ENCODE assay signal across 9 mouse cellular contexts in the genomic region with DNA sequence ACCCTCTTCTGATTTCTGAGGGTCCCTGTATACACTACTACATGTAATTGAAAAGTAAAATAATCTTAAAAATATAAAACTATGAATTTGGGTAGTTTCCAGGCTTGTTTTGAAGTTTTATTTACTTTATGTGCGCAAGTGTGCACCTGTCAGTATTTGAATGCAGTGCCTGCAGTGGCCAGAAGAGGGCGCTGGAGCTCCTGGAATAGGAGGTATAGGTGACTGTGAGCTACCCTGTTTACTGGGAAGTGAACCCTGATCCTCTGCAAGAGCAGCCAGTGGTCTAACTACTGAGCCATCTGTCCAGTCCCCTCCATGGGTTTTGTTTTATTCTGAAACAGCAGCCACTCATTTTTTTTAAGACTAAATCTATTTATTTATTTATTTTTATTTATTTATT. TPM values are rescaled to one million over a fixed set of nuclear protein-coding genes. Genes with fewer than 3 reads are reported as not detected.
DNase-seq lines count a peak whose midpoint lies in the region; ATAC-seq and TF ChIP-seq lines count a peak whose summit lies in the region.
"Had no signal": no experiment of that assay in that cellular context is flagged by ENCODE, and none has a peak within 500 bp of the region (broad histone marks: within the 10 kb centered on the region; RNA-seq: fewer than 3 reads in every experiment).

No protein-coding gene starts in this region.

- WGBS in hindbrain, embryonic 14.5 days = 45% methylated on average over 2 of the region's 2 CpGs
- 50% methylated on average over 2 of the region's 2 CpGs for WGBS in hindbrain, embryonic 16.5 days
- 45% methylated on average over 2 of the region's 2 CpGs for WGBS in limb, embryonic 10.5 days
- WGBS in small intestine, adult 2 months = 40% methylated on average over 2 of the region's 2 CpGs
- WGBS in forebrain, embryonic 13.5 days = 44% methylated on average over 2 of the region's 2 CpGs

- H3K9me3 ChIP-seq in hindbrain, embryonic 14.5 days (ENCODE audit: control insufficient read depth, low read length) = no peaks in the 10 kb centered on the region
- no peaks in the 10 kb centered on the region; the same call in 1 of the 2 replicates for H3K9me3 ChIP-seq in hindbrain, embryonic 16.5 days (ENCODE audit: control insufficient read depth, low read length)
- no peaks in the 10 kb centered on the region for H3K9me3 ChIP-seq in limb, embryonic 10.5 days (replicated peaks)
- H3K9me3 ChIP-seq in forebrain, embryonic 13.5 days (replicated peaks) = no peaks in the 10 kb centered on the region; the same call in 1 of the 2 replicates
- H3K9me3 ChIP-seq: liver, embryonic 15.5 days had no signal

- no peaks in the 10 kb centered on the region for H3K4me1 ChIP-seq in hindbrain, embryonic 14.5 days (replicated peaks; ENCODE audit: control insufficient read depth, insufficient read depth, low read length)
- no peaks in the 10 kb centered on the region for H3K4me1 ChIP-seq in hindbrain, embryonic 16.5 days (ENCODE audit: control insufficient read depth, insufficient read depth, low read depth, low read length)
- peaks cover 13% of the 10 kb centered on the region for H3K4me1 ChIP-seq in limb, embryonic 10.5 days
- H3K4me1 ChIP-seq in small intestine, adult 2 months (ENCODE audit: control insufficient read depth, insufficient read depth, insufficient read length, low read length) = no peaks in the 10 kb centered on the region
- H3K4me1 ChIP-seq in forebrain, embryonic 13.5 days = no peaks in the 10 kb centered on the region
- H3K4me1 ChIP-seq: liver, embryonic 15.5 days had no signal

- no peak for TF ChIP-seq POLR2A in small intestine, adult 2 months (IDR thresholded peaks at IDR 0.05; ENCODE audit: low read depth, low read length)

- DNase-seq in hindbrain, embryonic 14.5 days (ENCODE audit: low spot score) = peak; percentile 64
- peak; percentile 64 for DNase-seq in adrenal gland, postnatal 10 days
- peak; percentile 54 for DNase-seq in embryo, embryonic 11 days
- DNase-seq in limb, embryonic 10.5 days (ENCODE audit: low spot score) = peak; percentile 73

- no peak overlapping the region for H3K27ac ChIP-seq in hindbrain, embryonic 14.5 days
- H3K27ac ChIP-seq in hindbrain, embryonic 16.5 days (ENCODE audit: low read depth, low read length) = no peak overlapping the region
- H3K27ac ChIP-seq in limb, embryonic 10.5 days = no peak overlapping the region
- H3K27ac ChIP-seq in small intestine, adult 2 months (ENCODE audit: insufficient read depth, low read depth, low read length) = no peak overlapping the region
- no peak overlapping the region for H3K27ac ChIP-seq in forebrain, embryonic 13.5 days
- H3K27ac ChIP-seq: liver, embryonic 15.5 days had no signal

- no peak for ATAC-seq in hindbrain, embryonic 14.5 days (ENCODE audit: low FRiP score)
- no peak for ATAC-seq in hindbrain, embryonic 16.5 days
- ATAC-seq in CD4-positive, CD25-positive, alpha-beta regulatory T cell, adult 4 months = peak; percentile 43
- ATAC-seq in forebrain, embryonic 13.5 days = no peak

- no peaks in the 10 kb centered on the region for H3K36me3 ChIP-seq in hindbrain, embryonic 14.5 days (replicated peaks; ENCODE audit: control insufficient read depth, insufficient read depth)
- H3K36me3 ChIP-seq in hindbrain, embryonic 16.5 days (ENCODE audit: control insufficient read depth, insufficient read depth, low read length) = no peaks in the 10 kb centered on the region
- H3K36me3 ChIP-seq in limb, embryonic 10.5 days = no peaks in the 10 kb centered on the region
- H3K36me3 ChIP-seq in small intestine, adult 2 months (ENCODE audit: control insufficient read depth, insufficient read depth, low read length) = no peaks in the 10 kb centered on the region
- H3K36me3 ChIP-seq in forebrain, embryonic 13.5 days (ENCODE audit: poor library complexity, severe bottlenecking) = no peaks in the 10 kb centered on the region
- H3K36me3 ChIP-seq: liver, embryonic 15.5 days had no signal

- no peak overlapping the region for H3K4me3 ChIP-seq in hindbrain, embryonic 14.5 days (replicated peaks; ENCODE audit: low read length)
- no peak overlapping the region for H3K4me3 ChIP-seq in hindbrain, embryonic 16.5 days (ENCODE audit: low read length)
- no peak overlapping the region for H3K4me3 ChIP-seq in limb, embryonic 10.5 days
- no peak overlapping the region for H3K4me3 ChIP-seq in small intestine, adult 2 months (ENCODE audit: low read depth, low read length)
- H3K4me3 ChIP-seq in forebrain, embryonic 13.5 days = no peak overlapping the region
- H3K4me3 ChIP-seq: liver, embryonic 15.5 days had no signal

- peak; percentile 66; the same call in 1 of the 2 replicates for TF ChIP-seq CTCF in small intestine, adult 2 months (IDR thresholded peaks at IDR 0.05; ENCODE audit: extremely low read depth, insufficient read length, insufficient replicate concordance, low read depth, low read length)

- no peak overlapping the region for H3K9ac ChIP-seq in hindbrain, embryonic 14.5 days
- no peak overlapping the region for H3K9ac ChIP-seq in hindbrain, embryonic 16.5 days (ENCODE audit: low read depth, low read length)
- no peak overlapping the region for H3K9ac ChIP-seq in forebrain, embryonic 13.5 days
- H3K9ac ChIP-seq: liver, embryonic 15.5 days had no signal

- no peaks in the 10 kb centered on the region for H3K27me3 ChIP-seq in hindbrain, embryonic 14.5 days (ENCODE audit: control insufficient read depth, insufficient read depth, low read length)
- H3K27me3 ChIP-seq in hindbrain, embryonic 16.5 days (replicated peaks; ENCODE audit: control insufficient read depth, insufficient read depth, low read length) = no peaks in the 10 kb centered on the region
- H3K27me3 ChIP-seq in limb, embryonic 10.5 days (ENCODE audit: low read depth, poor library complexity, severe bottlenecking) = no peaks in the 10 kb centered on the region
- H3K27me3 ChIP-seq in small intestine, adult 2 months (ENCODE audit: control insufficient read depth, insufficient read depth, low read length) = no peaks in the 10 kb centered on the region
- H3K27me3 ChIP-seq in forebrain, embryonic 13.5 days = no peaks in the 10 kb centered on the region
- H3K27me3 ChIP-seq: liver, embryonic 15.5 days had no signal

- no peak overlapping the region for H3K4me2 ChIP-seq in hindbrain, embryonic 14.5 days (replicated peaks)
- H3K4me2 ChIP-seq in hindbrain, embryonic 16.5 days (ENCODE audit: low read length) = no peak overlapping the region
- H3K4me2 ChIP-seq in forebrain, embryonic 13.5 days = no peak overlapping the region
- H3K4me2 ChIP-seq: liver, embryonic 15.5 days had no signal

RNA-seq across cellular contexts. Expression of a gene that starts 9.3 kb away (rescaled TPM):
- polyA plus RNA-seq in hindbrain, embryonic 14.5 days (2014; fragmentation: Nextera tagmentation; extraction: Ambion mirVana) = not detected in 2 replicates
- polyA plus RNA-seq in hindbrain, embryonic 16.5 days (2015; fragmentation: Nextera tagmentation; extraction: Ambion mirVana) = not detected in 2 replicates
- polyA plus RNA-seq in CD4-positive, CD25-positive, alpha-beta regulatory T cell, adult 4 months (2017; shearing (Covaris generic)) = not detected
- 10 to 100 TPM in 1 of 2 experiments, 1 to 10 TPM in 1; 6.1 to 14.8 TPM for total RNA-seq in adrenal gland, postnatal 10 days (2021)
- polyA plus RNA-seq in limb, embryonic 10.5 days (2016; fragmentation: Nextera tagmentation; extraction: Ambion mirVana) = not detected in 2 replicates
- 3.1 and 4.7 TPM in 2 replicates for polyA plus RNA-seq in small intestine, adult 2 months (2012; rRNA removed)
- polyA plus RNA-seq in forebrain, embryonic 13.5 days (2015; fragmentation: Nextera tagmentation; extraction: Ambion mirVana) = not detected in 2 replicates

RNA-seq across cellular contexts. Expression of a gene that starts 24.5 kb away (rescaled TPM):
- not detected in 2 replicates for polyA plus RNA-seq in hindbrain, embryonic 14.5 days (2014; fragmentation: Nextera tagmentation; extraction: Ambion mirVana)
- not detected in 2 replicates for polyA plus RNA-seq in hindbrain, embryonic 16.5 days (2015; fragmentation: Nextera tagmentation; extraction: Ambion mirVana)
- not detected for polyA plus RNA-seq in CD4-positive, CD25-positive, alpha-beta regulatory T cell, adult 4 months (2017; shearing (Covaris generic))
- not detected for total RNA-seq in adrenal gland, postnatal 10 days (2021)
- 0.06 and 0.16 TPM in 2 replicates for polyA plus RNA-seq in limb, embryonic 10.5 days (2016; fragmentation: Nextera tagmentation; extraction: Ambion mirVana)
- polyA plus RNA-seq in small intestine, adult 2 months (2012; rRNA removed) = 116 and 344 TPM in 2 replicates
- not detected in 2 replicates for polyA plus RNA-seq in forebrain, embryonic 13.5 days (2015; fragmentation: Nextera tagmentation; extraction: Ambion mirVana)
- polyA plus RNA-seq: liver, embryonic 15.5 days had no signal

Comparison
In these comparisons a context has a peak if more than half of its experiments do, and no peak if none do; other contexts are left out.
1. RNA of a gene that starts 24.5 kb away (polyA plus RNA-seq): 116 to 344 TPM in small intestine, adult 2 months; 0.06 to 0.16 TPM in limb, embryonic 10.5 days, not detected in forebrain, embryonic 13.5 days, not detected in hindbrain, embryonic 14.5 days, not detected in hindbrain, embryonic 16.5 days and not detected in CD4-positive, CD25-positive, alpha-beta regulatory T cell, adult 4 months; every median in the first group is over 100 times any median in the second.
2. Peak in every context shown above with its lines, with median percentiles within 50 percentile points of each other: DNase-seq.